In the genomic region with DNA sequence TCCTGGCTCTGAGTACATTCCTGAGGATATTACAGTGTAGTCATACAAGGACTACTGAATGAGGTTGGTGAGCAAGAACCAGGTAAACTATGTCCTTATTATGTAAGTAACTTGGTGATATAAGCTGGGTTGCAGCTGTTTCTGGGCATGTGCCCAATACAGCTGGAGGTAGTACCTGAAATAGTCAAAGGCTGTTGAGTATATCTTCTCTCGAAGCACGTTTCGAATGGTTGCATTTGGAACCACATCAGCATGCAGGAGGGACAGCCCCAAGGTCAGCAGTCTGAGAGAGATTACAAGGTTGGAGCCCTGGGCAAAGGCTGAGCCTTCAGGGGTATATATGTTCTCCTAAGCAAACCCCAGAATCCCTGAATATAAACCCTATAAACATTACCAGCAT, we compare ENCODE assay signal across 22 mouse cellular contexts. TPM values are rescaled to one million over a fixed set of nuclear protein-coding genes. Genes with fewer than 3 reads are reported as not detected.
DNase-seq lines count a peak whose midpoint lies in the region; TF ChIP-seq lines count a peak whose summit lies in the region.
"Had no signal": no experiment of that assay in that cellular context is flagged by ENCODE, and none has a peak within 500 bp of the region (broad histone marks: within the 10 kb centered on the region; RNA-seq: fewer than 3 reads in every experiment).

No protein-coding gene starts in this region.

- TF ChIP-seq RAD21 in CH12.LX (IDR thresholded peaks at IDR 0.05; ENCODE audit: low read depth, low read length): no peak; the same call in 1 of the 2 replicates

- no peaks in the 10 kb centered on the region for H3K79me2 ChIP-seq in CH12.LX (replicated peaks; ENCODE audit: control insufficient read depth, extremely low read depth, insufficient read depth, poor library complexity, severe bottlenecking)

- H3K36me3 ChIP-seq in CH12.LX (replicated peaks in 1 of 2; ENCODE audit: control insufficient read depth in 1 of 2, insufficient read depth in 1 of 2, low read length in 1 of 2): peaks cover 56 to 87% of the 10 kb centered on the region in 2 experiments
- H3K36me3 ChIP-seq in limb, embryonic 10.5 days: peaks cover 71% of the 10 kb centered on the region

- no peak overlapping the region for H3K9ac ChIP-seq in CH12.LX (ENCODE audit: insufficient read depth, low read depth)
- H3K9ac ChIP-seq: embryonic facial prominence, embryonic 13.5 days; embryonic facial prominence, embryonic 15.5 days; forebrain, embryonic 12.5 days had no signal

- no peaks in the 10 kb centered on the region for H3K9me3 ChIP-seq in CH12.LX (replicated peaks; ENCODE audit: low read length)
- no peaks in the 10 kb centered on the region for H3K9me3 ChIP-seq in limb, embryonic 10.5 days (replicated peaks)
- H3K9me3 ChIP-seq: embryonic facial prominence, embryonic 13.5 days; embryonic facial prominence, embryonic 15.5 days; forebrain, embryonic 10.5 days; forebrain, embryonic 12.5 days had no signal

- DNase-seq in spleen, postnatal 36 days (ENCODE audit: low spot score in 2 of 2): peak; percentile 28 to 37
- DNase-seq in spleen, postnatal 10 days (ENCODE audit: low spot score in 2 of 2): no peak
- peak; percentile 85 for DNase-seq in CH12.LX (ENCODE audit: extremely low read depth)
- no peak for DNase-seq in limb, embryonic 10.5 days (ENCODE audit: low spot score)
- DNase-seq in heart, adult 18-20 months: no peak
- DNase-seq: adrenal gland, adult 2 months; adrenal gland, postnatal 10 days; adrenal gland, postnatal 25 days; B cell, adult 2 months; cerebellum, adult 11 months; cerebellum, adult 18-20 months; cerebellum, adult 8-10 months; cerebellum, adult 9-11 months; cerebellum, postnatal 14 days; cerebellum, postnatal 36 days; embryo, embryonic 11 days had no signal

- TF ChIP-seq POLR2A in CH12.LX (IDR thresholded peaks at IDR 0.05; ENCODE audit: low read depth, low read length): no peak

- dilution Hi-C loops in CH12.LX (cut with MboI; ENCODE audit: extremely low pct_ligation_motif_present, extremely low pct_unique_long_range_greater_than_20kb, low sequenced_read_pairs): no loop called here

- no peak overlapping the region for H3K4me2 ChIP-seq in CH12.LX (ENCODE audit: insufficient read depth, low read depth, poor library complexity, severe bottlenecking)
- H3K4me2 ChIP-seq: embryonic facial prominence, embryonic 13.5 days; embryonic facial prominence, embryonic 15.5 days; forebrain, embryonic 12.5 days had no signal

- H3K27ac ChIP-seq in CH12.LX (ENCODE audit: insufficient read depth, low read depth): no peak overlapping the region
- H3K27ac ChIP-seq in limb, embryonic 10.5 days: no peak overlapping the region
- H3K27ac ChIP-seq: embryonic facial prominence, embryonic 13.5 days; embryonic facial prominence, embryonic 15.5 days; forebrain, embryonic 10.5 days; forebrain, embryonic 12.5 days had no signal

- no peak overlapping the region for H3K4me3 ChIP-seq in CH12.LX (replicated peaks in 1 of 3; ENCODE audit: low read depth in 2 of 3, low read length in 2 of 3, poor library complexity in 1 of 3)
- no peak overlapping the region for H3K4me3 ChIP-seq in limb, embryonic 10.5 days
- H3K4me3 ChIP-seq: embryonic facial prominence, embryonic 13.5 days; embryonic facial prominence, embryonic 15.5 days; erythroblast, embryonic 14.5 days; forebrain, embryonic 10.5 days; forebrain, embryonic 12.5 days had no signal

- no peaks in the 10 kb centered on the region for H3K27me3 ChIP-seq in CH12.LX (replicated peaks)
- no peaks in the 10 kb centered on the region for H3K27me3 ChIP-seq in limb, embryonic 10.5 days (ENCODE audit: low read depth, poor library complexity, severe bottlenecking)
- H3K27me3 ChIP-seq: embryonic facial prominence, embryonic 13.5 days; embryonic facial prominence, embryonic 15.5 days; forebrain, embryonic 12.5 days had no signal

- no peak for TF ChIP-seq CTCF in CH12.LX (conservative IDR thresholded peaks at IDR 0.05 in 1 of 2, IDR thresholded peaks at IDR 0.05 in 1 of 2; ENCODE audit: low read depth in 2 of 2, low read length in 2 of 2)

- 93% methylated on average over 3 of the region's 3 CpGs for WGBS in limb, embryonic 10.5 days

- in situ Hi-C loops in CH12.LX (cut with MboI; ENCODE audit: low pct_ligation_motif_present, low pct_unique_long_range_greater_than_20kb, low sequenced_read_pairs): loop anchor here (5.0 kb wide), 1 partner anchor 36 kb away; no protein-coding TSS in a partner anchor

- TF ChIP-seq EP300 in CH12.LX (IDR thresholded peaks at IDR 0.05; ENCODE audit: low read length): peak; percentile 57

- H3K4me1 ChIP-seq in CH12.LX (ENCODE audit: control insufficient read depth in 1 of 2, insufficient read depth in 2 of 2): peaks cover 35 to 53% of the 10 kb centered on the region in 2 experiments
- no peaks in the 10 kb centered on the region for H3K4me1 ChIP-seq in limb, embryonic 10.5 days
- H3K4me1 ChIP-seq: embryonic facial prominence, embryonic 13.5 days; embryonic facial prominence, embryonic 15.5 days; forebrain, embryonic 10.5 days; forebrain, embryonic 12.5 days had no signal

TF ChIP-seq in CH12.LX, 34 proteins besides CTCF, POLR2A, EP300 and RAD21:
- peak; percentile 73 for TF ChIP-seq MYC (IDR thresholded peaks at IDR 0.05; ENCODE audit: low read depth, low read length)
- peak; percentile 99 for TF ChIP-seq ETS1 (conservative IDR thresholded peaks at IDR 0.05; ENCODE audit: low read depth, low read length)
- no peak for TF ChIP-seq E2F4 (IDR thresholded peaks at IDR 0.05; ENCODE audit: insufficient replicate concordance, low read depth, low read length)
- no peak; the same call in 1 of the 2 replicates for TF ChIP-seq JUND (conservative IDR thresholded peaks at IDR 0.05; ENCODE audit: low read depth, low read length)
- TF ChIP-seq MAX (IDR thresholded peaks at IDR 0.05; ENCODE audit: low read length): peak; percentile 54; the same call in 1 of the 2 replicates
- 0 out of 2 replicates have a peak, but pooled peaks have one; percentile 29 for TF ChIP-seq RCOR1 (conservative IDR thresholded peaks at IDR 0.05; ENCODE audit: low read depth, low read length)
- peak; percentile 59; the same call in 1 of the 2 replicates for TF ChIP-seq TCF12 (IDR thresholded peaks at IDR 0.05; ENCODE audit: low read depth, low read length)
- TF ChIP-seq UBTF (IDR thresholded peaks at IDR 0.05; ENCODE audit: low read depth, low read length): no peak
- TF ChIP-seq SIN3A (IDR thresholded peaks at IDR 0.05; ENCODE audit: low read length): peak; percentile 57
- TF ChIP-seq KAT2A (IDR thresholded peaks at IDR 0.05; ENCODE audit: insufficient replicate concordance, low read length): no peak
- no peak for TF ChIP-seq PAX5 (IDR thresholded peaks at IDR 0.05; ENCODE audit: low read length)
- no peak; the same call in 1 of the 2 replicates for TF ChIP-seq MXI1 (IDR thresholded peaks at IDR 0.05; ENCODE audit: low read depth, low read length)
- no peak for TF ChIP-seq USF1 (IDR thresholded peaks at IDR 0.05; ENCODE audit: low read depth, low read length)
- no peak for TF ChIP-seq SMC3 (IDR thresholded peaks at IDR 0.05; ENCODE audit: low read depth, low read length)
- no peak for TF ChIP-seq MAZ (IDR thresholded peaks at IDR 0.05; ENCODE audit: low read depth, low read length)
- TF ChIP-seq BHLHE40 (IDR thresholded peaks at IDR 0.05; ENCODE audit: low read depth, low read length): peak; percentile 96
- no peak for TF ChIP-seq MAFK (IDR thresholded peaks at IDR 0.05; ENCODE audit: insufficient replicate concordance, low read length)
- peak; percentile 88 for TF ChIP-seq MEF2A (IDR thresholded peaks at IDR 0.05; ENCODE audit: borderline replicate concordance, low read depth, low read length)
- TF ChIP-seq CHD2 (IDR thresholded peaks at IDR 0.05; ENCODE audit: low read length): no peak
- no peak for TF ChIP-seq NELFE (IDR thresholded peaks at IDR 0.05; ENCODE audit: low read depth, low read length)
- no peak for TF ChIP-seq ELF1 (IDR thresholded peaks at IDR 0.05; ENCODE audit: low read depth, low read length)
- no peak for TF ChIP-seq ZKSCAN1 (IDR thresholded peaks at IDR 0.05; ENCODE audit: borderline replicate concordance, low read depth, low read length)
- no peak for TF ChIP-seq NRF1 (IDR thresholded peaks at IDR 0.05; ENCODE audit: low read depth, low read length)
- no peak for TF ChIP-seq POLR2AphosphoS2 (IDR thresholded peaks at IDR 0.05; ENCODE audit: low read depth, low read length)
- no peak for TF ChIP-seq ZC3H11A (IDR thresholded peaks at IDR 0.05; ENCODE audit: low read depth, low read length)
- TF ChIP-seq USF2 (conservative IDR thresholded peaks at IDR 0.05; ENCODE audit: low read depth, low read length): no peak
- peak; percentile 57; the same call in 1 of the 2 replicates for TF ChIP-seq IRF4 (IDR thresholded peaks at IDR 0.05; ENCODE audit: low read depth, low read length)
- no peak for TF ChIP-seq ZNF384 (IDR thresholded peaks at IDR 0.05; ENCODE audit: low read depth, low read length)

RNA-seq across cellular contexts. Expression of a gene that starts 24.9 kb away (rescaled TPM):
- 5.9 and 11.3 TPM in 2 replicates for total RNA-seq in CH12.LX (2012; rRNA removed)
- total RNA-seq in CH12.LX (2014; rRNA removed): 2.6 and 3.2 TPM in 2 replicates
- 7.6 and 7.9 TPM in 2 replicates for polyA plus RNA-seq in CH12.LX (2012; ENCODE audit: insufficient read length, low read depth)
- polyA plus RNA-seq in limb, embryonic 10.5 days (2016; fragmentation: Nextera tagmentation; extraction: Ambion mirVana): 4.7 and 9.1 TPM in 2 replicates
- total RNA-seq in heart, adult 18-20 months (2021): 1 to 10 TPM; 1.2 to 1.6 TPM

RNA-seq across cellular contexts. Expression of a gene that starts 30.4 kb away (rescaled TPM):
- total RNA-seq in CH12.LX (2012; rRNA removed): 5.8 and 6.8 TPM in 2 replicates
- total RNA-seq in CH12.LX (2014; rRNA removed): 14.4 and 15.6 TPM in 2 replicates
- 13.1 and 13.9 TPM in 2 replicates for polyA plus RNA-seq in CH12.LX (2012; ENCODE audit: insufficient read length, low read depth)
- polyA plus RNA-seq in limb, embryonic 10.5 days (2016; fragmentation: Nextera tagmentation; extraction: Ambion mirVana): 0.06 and 0.14 TPM in 2 replicates
- 1 to 10 TPM; 1.2 to 1.3 TPM for total RNA-seq in heart, adult 18-20 months (2021)
- total RNA-seq: MEL had no signal
- polyA plus RNA-seq: erythroblast, embryonic 14.5 days had no signal

Comparison
In these comparisons a context has a peak if more than half of its experiments do, and no peak if none do; other contexts are left out.
1. DNase-seq: peak in spleen, postnatal 36 days (2 of 2) and CH12.LX (single experiment); none in spleen, postnatal 10 days (0 of 2), limb, embryonic 10.5 days (single experiment) and heart, adult 18-20 months (0 of 2).